Mouse (Mus musculus) R1 (cell line): Measurements from ENCODE around the gene Srd5a1.
"Not testable (repeated sequence)": the region's sequence is repeated elsewhere in the genome, so short reads cannot be mapped to it uniquely, and the experiment has no call there.

Source experiments
- DNase-seq: peaks from one replicate; pipeline ENCODE4 v3.0.0-alpha.2; 2018; ENCODE audit warnings: low read depth, low spot score

The Srd5a1 gene

GRCm38 (mm10) chr13:69576676-69577075, 34.6 kb downstream of the Srd5a1 start:
- no peak for DNase-seq

- no peak for DNase-seq
Measured at GRCm38 (mm10) chr13:69572594-69572993, 38.6 kb downstream of the Srd5a1 start.

- DNase-seq, result no peak
Measured at GRCm38 (mm10) chr13:69569201-69569600, 42.0 kb downstream of the Srd5a1 start.

GRCm38 (mm10) chr13:69565401-69565800, 45.8 kb downstream of the Srd5a1 start:
- not testable (repeated sequence) for DNase-seq

GRCm38 (mm10) chr13:69564573-69564972, 46.7 kb downstream of the Srd5a1 start:
- no peak for DNase-seq

- DNase-seq, result no peak
Measured at GRCm38 (mm10) chr13:69563905-69564304, 47.3 kb downstream of the Srd5a1 start.

- DNase-seq, result no peak
Measured at GRCm38 (mm10) chr13:69562654-69563574, 48.3 kb downstream of the Srd5a1 start.

GRCm38 (mm10) chr13:69562004-69562403, 49.2 kb downstream of the Srd5a1 start:
- no peak for DNase-seq

GRCm38 (mm10) chr13:69559291-69559961, 51.8 kb downstream of the Srd5a1 start:
- no peak for DNase-seq

- DNase-seq, result no peak
Measured at GRCm38 (mm10) chr13:69558098-69558660, 53.1 kb downstream of the Srd5a1 start.

GRCm38 (mm10) chr13:69556728-69557127, 54.5 kb downstream of the Srd5a1 start:
- DNase-seq, result no peak

GRCm38 (mm10) chr13:69555957-69556482, 55.2 kb downstream of the Srd5a1 start:
- peak; percentile 45 for DNase-seq

GRCm38 (mm10) chr13:69555045-69555444, 56.2 kb downstream of the Srd5a1 start:
- DNase-seq, result peak; percentile 59

- no peak for DNase-seq
Measured at GRCm38 (mm10) chr13:69554255-69554654, 57.0 kb downstream of the Srd5a1 start.

- DNase-seq, result no peak
Measured at GRCm38 (mm10) chr13:69553024-69553423, 58.2 kb downstream of the Srd5a1 start.

- DNase-seq, result no peak
Measured at GRCm38 (mm10) chr13:69550831-69551230, 60.4 kb downstream of the Srd5a1 start.

- no peak for DNase-seq
Measured at GRCm38 (mm10) chr13:69549980-69550379, 61.3 kb downstream of the Srd5a1 start.

- DNase-seq, result no peak
Measured at GRCm38 (mm10) chr13:69547488-69548180, 63.6 kb downstream of the Srd5a1 start.

GRCm38 (mm10) chr13:69545019-69545418, 66.2 kb downstream of the Srd5a1 start:
- DNase-seq, result peak; percentile 88

- DNase-seq, result no peak
Measured at GRCm38 (mm10) chr13:69543595-69543994, 67.6 kb downstream of the Srd5a1 start.

GRCm38 (mm10) chr13:69542571-69543352, 68.5 kb downstream of the Srd5a1 start:
- no peak for DNase-seq
